Mouse (Mus musculus) forebrain, embryonic 11.5 days (tissue): ENCODE data around the gene Pax1. TPM values are rescaled to one million over a fixed set of nuclear protein-coding genes. Genes with fewer than 3 reads are reported as not detected.

Experiments
- ATAC-seq: fragments of 200-750 bp; cut with Nextera tagmentation; replicated peaks from 2 replicates; pipeline ENCODE4 v1.8.0; 2017; ENCODE audit warnings: moderate TSS enrichment; ENCODE audit not compliant: low FRiP score
- DNase-seq: peaks from one replicate; pipeline ENCODE4 v3.0.0-alpha.2; 2017; ENCODE audit warnings: low spot score
- H3K27ac ChIP-seq: fragments of 300-500 bp; sonication (generic); 2 replicates; pipeline ENCODE4 v1.5.1; 2014; ENCODE audit warnings: low read depth, low read length
- H3K27me3 ChIP-seq: fragments of 300-500 bp; sonication (generic); 2 replicates; pipeline ENCODE4 v1.6.1; 2014; ENCODE audit warnings: mild to moderate bottlenecking, low read length, mixed read lengths; ENCODE audit not compliant: control insufficient read depth, insufficient read depth
- H3K36me3 ChIP-seq: fragments of 300-500 bp; sonication (generic); 2 replicates; pipeline ENCODE4 v1.6.1; 2014; ENCODE audit warnings: mild to moderate bottlenecking, low read length, moderate library complexity, mixed read lengths; ENCODE audit not compliant: control insufficient read depth, insufficient read depth
- H3K4me1 ChIP-seq: fragments of 300-500 bp; sonication (generic); replicated peaks from 2 replicates; pipeline ENCODE4 v1.6.1; 2014; ENCODE audit warnings: low read length, mixed read lengths; ENCODE audit not compliant: control insufficient read depth, insufficient read depth
- H3K4me2 ChIP-seq: fragments of 300-500 bp; sonication (generic); 2 replicates; pipeline ENCODE4 v1.6.1; 2014; ENCODE audit warnings: low read depth, mild to moderate bottlenecking, low read length, moderate library complexity, mixed read lengths; ENCODE audit not compliant: severe bottlenecking
- H3K4me3 ChIP-seq: fragments of 300-500 bp; sonication (generic); 2 replicates; pipeline ENCODE4 v1.5.1; 2014; ENCODE audit warnings: low read depth, low read length
- H3K9ac ChIP-seq: fragments of 300-500 bp; sonication (generic); 2 replicates; pipeline ENCODE4 v1.6.1; 2014; ENCODE audit warnings: low read length
- H3K9me3 ChIP-seq: fragments of 300-500 bp; sonication (generic); 2 replicates; pipeline ENCODE4 v1.6.1; 2016; ENCODE audit warnings: low read length, mixed read lengths; ENCODE audit not compliant: control insufficient read depth
- WGBS: fragments of 180-500 bp; shearing (Covaris S2); extraction: QIAGEN DNeasy Blood & Tissue Kit; methylation state at CpG from one replicate; pipeline ENCODE4 v1.1.7; 2014; 5-methylcytosine and 5-hydroxymethylcytosine counted together
- polyA plus RNA-seq: library from polyadenylated mRNA; unstranded; fragments of >200 nt; fragmentation: Nextera tagmentation; extraction: Ambion mirVana; gene quantifications from 2 replicates; pipeline ENCODE4 v1.2.1, GENCODE M21; 2014

Pax1 gene
- polyA plus RNA-seq, 1 experiment from 2014 or later = 0.49 TPM

DNA sequence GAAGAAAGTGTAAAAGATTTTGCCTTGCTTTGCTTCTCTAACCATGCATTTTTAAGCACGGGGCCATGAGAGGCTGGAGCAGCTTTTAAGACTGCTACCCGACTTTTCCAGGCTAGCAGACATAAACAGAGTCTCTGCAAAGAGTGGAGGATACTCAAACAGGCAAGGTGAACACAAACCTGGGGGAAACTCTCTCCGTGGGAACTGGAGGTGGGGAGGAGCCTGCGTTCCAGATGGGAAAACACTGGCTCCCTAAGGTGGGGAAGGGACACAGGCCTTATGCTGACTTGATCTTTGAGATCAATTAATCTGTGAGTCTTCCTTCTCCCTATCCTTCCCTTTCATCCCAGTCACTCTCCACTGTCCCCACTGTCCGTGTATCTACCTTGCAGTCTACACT is 869 bp upstream of the Pax1 start:
- Histone ChIP-seq H3K4me2 (no peak overlapping the region), H3K36me3 (no peaks in the 10 kb centered on the region), H3K9ac (no peak overlapping the region), H3K4me1 (no peaks in the 10 kb centered on the region), H3K27me3 (peaks cover 91% of the 10 kb centered on the region), H3K9me3 (no peaks in the 10 kb centered on the region), H3K4me3 (no peak overlapping the region), H3K27ac (no peak overlapping the region)
- ATAC-seq (no peak), DNase-seq (no peak)
- WGBS = 1% methylated on average over 5 of the region's 5 CpGs

DNA sequence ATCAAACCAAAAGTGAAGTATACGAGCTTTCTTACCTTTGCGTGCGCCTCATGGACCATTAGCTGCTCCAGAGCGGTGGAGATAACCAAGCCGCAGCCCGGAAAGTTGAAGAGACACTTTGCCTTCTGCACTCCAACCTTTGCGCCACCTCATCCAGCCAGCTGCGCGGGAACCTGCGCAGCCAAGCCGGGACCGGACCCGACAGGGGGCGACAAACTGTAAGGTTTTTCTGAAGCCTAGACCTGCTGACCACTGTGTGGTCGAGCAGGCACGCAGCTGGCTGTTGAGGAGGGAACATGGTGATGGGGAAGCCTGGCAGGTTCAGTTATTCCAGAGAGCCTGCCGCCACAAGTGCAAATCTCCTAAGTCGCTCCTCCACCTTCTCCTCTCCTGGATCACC is 591 bp downstream of the Pax1 start:
- no peak overlapping the region for H3K4me3 ChIP-seq

DNA sequence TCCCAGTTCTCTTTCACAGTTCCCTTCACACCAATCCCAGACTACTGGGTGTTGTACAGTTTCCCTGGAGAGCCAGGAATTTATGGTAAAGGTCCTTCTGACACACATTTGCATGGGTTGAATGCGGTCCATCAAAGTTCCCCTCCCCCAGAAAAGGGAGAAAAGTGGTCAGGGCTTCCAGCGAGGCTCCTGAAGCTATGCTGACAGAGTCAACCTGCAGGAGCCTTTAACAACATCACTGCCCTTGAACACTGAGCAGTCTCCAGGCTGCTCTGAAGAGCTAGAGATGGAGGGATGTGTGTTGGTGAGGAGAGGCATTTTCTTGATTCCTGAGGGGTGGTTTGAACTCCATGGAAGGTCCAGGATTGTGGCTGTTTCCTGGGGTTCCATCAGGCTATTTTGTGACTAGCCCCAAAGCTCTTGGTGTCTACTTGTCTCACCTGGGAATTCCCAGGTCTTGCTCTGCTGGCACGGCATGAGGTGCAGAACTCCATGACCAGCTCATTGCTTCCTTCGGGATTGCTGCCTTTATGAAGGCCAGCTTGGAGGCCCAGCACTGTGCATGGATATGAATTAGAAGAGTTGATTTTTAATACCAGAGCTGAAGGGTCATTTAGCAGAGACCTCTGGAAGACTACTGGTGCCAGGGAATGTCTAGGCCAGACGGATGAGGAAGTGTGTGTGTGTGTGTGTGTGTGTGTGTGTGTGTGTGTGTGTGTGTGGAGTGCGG is 1.8 kb downstream of the Pax1 start:
- ATAC-seq = no peak
- no peaks in the 10 kb centered on the region for H3K36me3 ChIP-seq
- WGBS = 3% methylated on average over 6 of the region's 6 CpGs
- no peaks in the 10 kb centered on the region for H3K9me3 ChIP-seq
- 0 out of 2 replicates have a peak, but pooled peaks cover 2% of the 10 kb centered on the region for H3K4me1 ChIP-seq
- H3K27ac ChIP-seq = no peak overlapping the region
- H3K4me2 ChIP-seq = no peak overlapping the region
- H3K27me3 ChIP-seq = peaks cover 96% of the 10 kb centered on the region
- no peak for DNase-seq
- no peak overlapping the region for H3K9ac ChIP-seq
- no peak overlapping the region for H3K4me3 ChIP-seq

More for the DNA sequence above, 591 bp downstream of the Pax1 start:
- H3K36me3 ChIP-seq = no peaks in the 10 kb centered on the region
- DNase-seq (peak; percentile 84), ATAC-seq (peak; percentile 48; the same call in 1 of the 2 replicates)
- H3K4me2 ChIP-seq = no peak overlapping the region
- WGBS = under 1% methylated on average over 18 of the region's 18 CpGs
- H3K4me1 ChIP-seq = no peaks in the 10 kb centered on the region
- H3K27ac ChIP-seq = no peak overlapping the region
- H3K27me3 ChIP-seq = peaks cover 94% of the 10 kb centered on the region
- H3K9me3 ChIP-seq = no peaks in the 10 kb centered on the region
- H3K9ac ChIP-seq = no peak overlapping the region

DNA sequence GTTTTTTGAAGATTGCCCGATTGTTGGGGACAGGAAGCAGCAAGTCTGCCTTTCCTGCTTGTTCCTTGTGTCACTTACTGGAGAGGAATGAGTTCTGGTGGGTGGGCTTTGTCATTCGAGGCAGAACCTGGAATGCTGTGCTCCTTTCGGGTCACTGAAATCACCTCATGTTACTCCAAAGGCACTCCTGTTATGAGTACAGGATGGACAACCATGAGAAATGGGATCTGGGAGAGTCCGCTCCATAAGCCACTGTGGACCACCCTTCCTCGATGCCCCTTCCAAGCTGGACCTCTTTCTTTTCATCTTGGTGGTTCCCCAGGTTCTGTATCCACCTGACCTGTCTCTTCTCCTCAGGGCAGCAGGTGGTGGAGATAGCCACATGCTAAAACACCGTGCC is 2.5 kb downstream of the Pax1 start:
- WGBS = 3% methylated on average over 6 of the region's 6 CpGs
- no peaks in the 10 kb centered on the region for H3K36me3 ChIP-seq
- no peak overlapping the region for H3K4me3 ChIP-seq
- no peak overlapping the region for H3K27ac ChIP-seq
- ATAC-seq = no peak
- H3K9me3 ChIP-seq = no peaks in the 10 kb centered on the region
- DNase-seq = no peak
- H3K27me3 ChIP-seq = peaks cover 90% of the 10 kb centered on the region
- no peak overlapping the region for H3K4me2 ChIP-seq
- 0 out of 2 replicates have a peak, but pooled peaks cover 2% of the 10 kb centered on the region for H3K4me1 ChIP-seq
- no peak overlapping the region for H3K9ac ChIP-seq

DNA sequence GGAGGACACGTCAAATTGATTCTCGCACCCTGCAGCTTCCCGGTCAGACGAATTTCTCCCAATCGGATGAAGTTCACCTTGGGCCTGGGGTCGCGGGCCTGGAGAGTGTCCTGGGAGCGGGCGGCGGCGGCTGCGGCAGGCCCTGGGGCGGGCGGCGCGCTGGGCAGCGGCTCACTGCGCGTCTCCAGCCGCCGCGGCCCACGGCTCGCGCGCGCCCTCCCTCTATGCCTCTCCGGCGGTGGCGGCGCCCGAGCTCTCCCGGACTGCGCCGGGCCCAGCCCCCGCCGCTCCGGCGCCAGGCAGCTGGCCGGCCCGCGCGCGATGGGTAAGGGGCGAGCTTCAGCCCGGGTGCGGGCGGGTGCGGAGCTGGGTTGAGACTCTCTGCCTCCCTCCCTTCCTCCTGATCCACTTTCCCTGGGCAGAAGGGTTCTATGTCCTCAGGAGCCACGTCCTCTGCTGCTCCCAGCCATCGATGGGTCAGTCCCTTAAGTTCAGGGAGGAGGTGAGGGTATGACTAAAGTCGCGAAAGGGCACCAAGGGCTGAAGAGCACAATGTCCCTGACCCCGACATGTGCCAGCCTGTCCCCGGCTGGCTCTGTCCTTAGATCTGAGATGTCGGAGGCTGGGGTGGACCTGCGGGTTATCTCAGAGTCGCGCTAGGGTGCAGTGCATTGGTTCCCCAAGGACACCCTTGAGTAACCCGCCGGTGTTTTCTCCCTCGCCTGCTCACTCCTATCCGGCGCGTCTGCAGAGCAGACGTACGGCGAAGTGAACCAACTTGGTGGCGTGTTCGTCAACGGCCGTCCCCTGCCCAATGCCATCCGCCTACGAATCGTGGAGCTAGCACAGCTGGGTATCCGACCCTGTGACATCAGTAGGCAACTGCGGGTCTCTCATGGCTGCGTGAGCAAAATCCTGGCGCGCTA is 3.5 kb downstream of the Pax1 start:
- ATAC-seq (peak; percentile 70), DNase-seq (peak; percentile 56)
- 0 out of 2 replicates have a peak, but pooled peaks cover 2% of the 10 kb centered on the region for H3K4me1 ChIP-seq
- H3K4me2 ChIP-seq = peak overlapping the region; percentile 31; the same call in 1 of the 2 replicates
- H3K4me3 ChIP-seq = peak overlapping the region; percentile 10; the same call in 1 of the 2 replicates
- no peaks in the 10 kb centered on the region for H3K9me3 ChIP-seq
- WGBS = under 1% methylated on average over 70 of the region's 80 CpGs
- H3K36me3 ChIP-seq = no peaks in the 10 kb centered on the region
- H3K9ac ChIP-seq = no peak overlapping the region
- H3K27me3 ChIP-seq = peaks cover 88% of the 10 kb centered on the region
- no peak overlapping the region for H3K27ac ChIP-seq

DNA sequence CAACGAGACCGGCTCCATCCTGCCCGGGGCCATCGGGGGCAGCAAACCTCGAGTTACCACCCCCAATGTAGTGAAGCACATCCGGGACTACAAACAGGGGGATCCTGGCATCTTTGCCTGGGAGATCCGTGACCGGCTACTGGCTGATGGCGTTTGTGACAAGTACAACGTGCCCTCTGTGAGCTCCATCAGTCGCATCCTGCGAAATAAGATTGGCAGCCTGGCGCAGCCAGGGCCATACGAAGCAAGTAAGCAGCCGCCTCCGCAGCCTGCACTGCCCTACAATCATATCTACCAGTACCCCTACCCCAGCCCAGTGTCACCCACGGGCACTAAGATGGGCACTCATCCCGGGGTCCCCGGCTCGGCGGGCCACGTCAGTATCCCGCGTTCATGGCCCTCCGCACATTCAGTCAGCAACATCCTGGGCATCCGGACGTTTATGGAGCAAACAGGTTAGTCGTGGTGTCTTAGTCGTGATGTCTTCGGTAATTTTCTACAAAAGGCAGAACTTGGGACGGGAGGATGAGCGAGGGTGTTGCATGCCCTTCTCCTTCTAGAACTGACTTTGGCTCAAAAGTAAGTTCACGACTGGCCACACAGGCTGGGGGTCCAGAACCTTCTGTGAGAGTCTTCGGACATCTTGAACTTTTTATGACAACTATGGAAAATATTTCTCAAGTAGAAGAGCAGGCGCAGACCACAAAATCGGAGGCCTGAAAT is 4.3 kb downstream of the Pax1 start:
- no peak for ATAC-seq
- no peak overlapping the region for H3K9ac ChIP-seq
- DNase-seq = peak; percentile 73

DNA sequence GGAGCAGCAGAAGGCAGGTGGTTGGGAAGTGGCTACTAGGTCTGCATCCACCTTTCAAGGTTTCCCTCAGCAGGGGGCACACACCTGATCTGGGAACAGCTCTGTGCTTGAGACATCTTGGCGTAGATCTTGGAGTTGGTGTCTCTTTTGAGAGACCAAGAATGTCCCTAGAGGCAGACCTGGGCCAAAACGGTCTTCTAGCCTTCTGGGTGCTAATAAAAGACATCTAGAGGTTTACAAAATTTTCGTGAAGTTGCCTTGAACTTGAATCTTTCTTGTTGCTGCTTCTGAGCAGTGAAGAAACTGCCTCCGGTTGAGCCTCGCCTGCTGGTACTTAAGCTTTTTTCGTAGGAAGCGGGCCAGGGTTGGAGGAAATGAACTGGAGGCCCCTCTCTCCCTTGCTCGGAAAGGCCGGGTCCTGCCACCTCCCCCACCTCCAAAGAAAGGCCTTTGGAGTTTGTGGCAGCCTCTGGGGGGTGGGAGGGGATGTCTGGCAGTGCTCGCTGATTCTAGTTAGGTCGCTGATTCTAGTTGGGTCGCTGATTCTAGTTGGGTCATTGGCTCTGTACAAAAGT is 5.6 kb downstream of the Pax1 start:
- no peak for DNase-seq
- H3K9me3 ChIP-seq = no peaks in the 10 kb centered on the region
- H3K27ac ChIP-seq = no peak overlapping the region
- no peak overlapping the region for H3K4me2 ChIP-seq
- H3K36me3 ChIP-seq = no peaks in the 10 kb centered on the region
- H3K27me3 ChIP-seq = peaks cover 88% of the 10 kb centered on the region
- no peak overlapping the region for H3K9ac ChIP-seq
- WGBS = 2% methylated on average over 12 of the region's 12 CpGs
- H3K4me1 ChIP-seq = 0 out of 2 replicates have a peak, but pooled peaks cover 2% of the 10 kb centered on the region
- no peak for ATAC-seq
- H3K4me3 ChIP-seq = no peak overlapping the region

More for the DNA sequence above, 4.3 kb downstream of the Pax1 start:
- Histone ChIP-seq H3K36me3 (no peaks in the 10 kb centered on the region), H3K4me2 (no peak overlapping the region), H3K27ac (no peak overlapping the region), H3K4me1 (0 out of 2 replicates have a peak, but pooled peaks cover 2% of the 10 kb centered on the region), H3K27me3 (peaks cover 88% of the 10 kb centered on the region), H3K4me3 (no peak overlapping the region), H3K9me3 (no peaks in the 10 kb centered on the region)
- WGBS = under 1% methylated on average over 36 of the region's 36 CpGs
